ENCODE assay signal across 22 mouse cellular contexts in genomic region chr1:36280938-36281337, GRCm38 (mm10). TPM values are rescaled to one million over a fixed set of nuclear protein-coding genes. Genes with fewer than 3 reads are reported as not detected.
DNase-seq lines count a peak whose midpoint lies in the region; ATAC-seq and TF ChIP-seq lines count a peak whose summit lies in the region.
"Had no signal": no experiment of that assay in that cellular context is flagged by ENCODE, and none has a peak within 500 bp of the region (broad histone marks: within the 10 kb centered on the region; RNA-seq: fewer than 3 reads in every experiment).

No protein-coding gene starts in this region.

- no peaks in the 10 kb centered on the region for H3K4me1 ChIP-seq in intestine, postnatal 0 days (replicated peaks; ENCODE audit: control insufficient read depth, insufficient read depth, low read length)
- no peaks in the 10 kb centered on the region for H3K4me1 ChIP-seq in stomach, postnatal 0 days (replicated peaks; ENCODE audit: control insufficient read depth, insufficient read depth)
- H3K4me1 ChIP-seq: embryonic facial prominence, embryonic 10.5 days; embryonic facial prominence, embryonic 12.5 days; forebrain, embryonic 10.5 days; forebrain, embryonic 12.5 days had no signal

- peak; percentile 50 for DNase-seq in Muller cell, postnatal 12 days (ENCODE audit: inconsistent ontology term)
- DNase-seq in Patski (ENCODE audit: low read depth, low spot score): peak; percentile 47
- peak; percentile 28 for DNase-seq in fibroblast of lung, adult 2 months (ENCODE audit: low read depth)
- DNase-seq in stomach, postnatal 0 days (ENCODE audit: low spot score): no peak
- DNase-seq in embryo, embryonic 10 days (ENCODE audit: low spot score): no peak
- DNase-seq: adrenal gland, adult 8-10 months; adrenal gland, postnatal 14 days; adrenal gland, postnatal 36 days; B cell, adult 2 months; cerebellum, adult 11-12 months; cerebellum, adult 2 months; cerebellum, adult 9-10 months; cerebellum, postnatal 10 days; cerebellum, postnatal 25 days had no signal

- POLR2A ChIA-PET in Patski (lab: Charles Lee): no interaction called here

- no peaks in the 10 kb centered on the region for H3K36me3 ChIP-seq in intestine, postnatal 0 days (ENCODE audit: control insufficient read depth, insufficient read depth)
- no peaks in the 10 kb centered on the region for H3K36me3 ChIP-seq in stomach, postnatal 0 days (ENCODE audit: control insufficient read depth, insufficient read depth, low read length)
- H3K36me3 ChIP-seq: embryonic facial prominence, embryonic 10.5 days; embryonic facial prominence, embryonic 12.5 days; forebrain, embryonic 10.5 days; forebrain, embryonic 12.5 days; G1E had no signal

- H3K27ac ChIP-seq in intestine, postnatal 0 days (ENCODE audit: low read depth, low read length): no peak overlapping the region
- no peak overlapping the region for H3K27ac ChIP-seq in stomach, postnatal 0 days (replicated peaks)
- H3K27ac ChIP-seq: embryonic facial prominence, embryonic 10.5 days; embryonic facial prominence, embryonic 12.5 days; forebrain, embryonic 10.5 days; forebrain, embryonic 12.5 days had no signal

- ATAC-seq in Patski: peak; percentile 77
- no peak for ATAC-seq in intestine, postnatal 0 days
- no peak for ATAC-seq in stomach, postnatal 0 days (ENCODE audit: low FRiP score, low TSS enrichment)
- ATAC-seq: forebrain, embryonic 14.5 days; forebrain, embryonic 16.5 days had no signal

- no peaks in the 10 kb centered on the region for H3K27me3 ChIP-seq in Patski
- no peaks in the 10 kb centered on the region for H3K27me3 ChIP-seq in intestine, postnatal 0 days (replicated peaks; ENCODE audit: control insufficient read depth, insufficient read depth, low read length)
- no peaks in the 10 kb centered on the region for H3K27me3 ChIP-seq in stomach, postnatal 0 days (ENCODE audit: control insufficient read depth, insufficient read depth, low read length)
- H3K27me3 ChIP-seq: embryonic facial prominence, embryonic 12.5 days; forebrain, embryonic 12.5 days had no signal

- H3K4me2 ChIP-seq in intestine, postnatal 0 days (replicated peaks; ENCODE audit: low read depth): no peak overlapping the region
- H3K4me2 ChIP-seq in stomach, postnatal 0 days (replicated peaks; ENCODE audit: low read depth): no peak overlapping the region
- H3K4me2 ChIP-seq: embryonic facial prominence, embryonic 12.5 days; forebrain, embryonic 12.5 days had no signal

- CTCF ChIA-PET in Patski (lab: Charles Lee): interaction anchor here (1.9 kb wide), 1 partner anchor 31 kb away, joined by 5 read pairs; no protein-coding TSS in a partner anchor

- H3K9ac ChIP-seq in intestine, postnatal 0 days (ENCODE audit: low read depth, low read length): no peak overlapping the region
- H3K9ac ChIP-seq in stomach, postnatal 0 days (ENCODE audit: low read length): no peak overlapping the region
- H3K9ac ChIP-seq: embryonic facial prominence, embryonic 12.5 days; forebrain, embryonic 12.5 days had no signal

- no peak for TF ChIP-seq EP300 in stomach, postnatal 0 days (optimal IDR thresholded peaks at IDR 0.05)

- no peaks in the 10 kb centered on the region for H3K9me3 ChIP-seq in intestine, postnatal 0 days (ENCODE audit: control insufficient read depth)
- no peaks in the 10 kb centered on the region for H3K9me3 ChIP-seq in stomach, postnatal 0 days (ENCODE audit: control insufficient read depth, low read length)
- H3K9me3 ChIP-seq: embryonic facial prominence, embryonic 10.5 days; embryonic facial prominence, embryonic 12.5 days; forebrain, embryonic 10.5 days; forebrain, embryonic 12.5 days had no signal

- in situ Hi-C loops in Patski (cut with MboI; ENCODE audit: low pct_unique_long_range_greater_than_20kb): no loop called here

- H3K4me3 ChIP-seq in intestine, postnatal 0 days (ENCODE audit: low read depth, low read length): no peak overlapping the region
- H3K4me3 ChIP-seq in stomach, postnatal 0 days (ENCODE audit: low read depth, low read length): no peak overlapping the region
- H3K4me3 ChIP-seq: embryonic facial prominence, embryonic 10.5 days; embryonic facial prominence, embryonic 12.5 days; forebrain, embryonic 10.5 days; forebrain, embryonic 12.5 days had no signal

- 83% methylated on average over 3 of the region's 3 CpGs for WGBS in intestine, postnatal 0 days
- 94% methylated on average over 3 of the region's 3 CpGs for WGBS in stomach, postnatal 0 days

- no peak for TF ChIP-seq CTCF in Patski (IDR thresholded peaks at IDR 0.05)
- no peak for TF ChIP-seq CTCF in intestine, postnatal 0 days (IDR thresholded peaks at IDR 0.05; ENCODE audit: low read depth)
- no peak for TF ChIP-seq CTCF in stomach, postnatal 0 days (IDR thresholded peaks at IDR 0.05; ENCODE audit: low read depth)

RNA-seq across cellular contexts. Expression of gene Neurl3, which starts 6.5 kb away (rescaled TPM):
- 2.7 TPM for polyA plus RNA-seq in Patski (2021)
- polyA plus RNA-seq in intestine, postnatal 0 days (2015; fragmentation: Nextera tagmentation; extraction: Ambion mirVana): 15.6 and 15.8 TPM in 2 replicates
- 24.4 TPM in 2 replicates for polyA plus RNA-seq in stomach, postnatal 0 days (2015; fragmentation: Nextera tagmentation; extraction: Ambion mirVana)

RNA-seq across cellular contexts. Expression of gene Arid5a, which starts 26.6 kb away (rescaled TPM):
- polyA plus RNA-seq in Patski (2021): 9.2 TPM
- 3.6 and 3.7 TPM in 2 replicates for polyA plus RNA-seq in intestine, postnatal 0 days (2015; fragmentation: Nextera tagmentation; extraction: Ambion mirVana)
- polyA plus RNA-seq in stomach, postnatal 0 days (2015; fragmentation: Nextera tagmentation; extraction: Ambion mirVana): 4.0 and 4.1 TPM in 2 replicates

RNA-seq across cellular contexts. Expression of gene Uggt1, which starts 36.4 kb away (rescaled TPM):
- polyA plus RNA-seq in Patski (2021): 77.3 TPM
- 21.8 and 22.8 TPM in 2 replicates for polyA plus RNA-seq in intestine, postnatal 0 days (2015; fragmentation: Nextera tagmentation; extraction: Ambion mirVana)
- 28.9 and 31.7 TPM in 2 replicates for polyA plus RNA-seq in stomach, postnatal 0 days (2015; fragmentation: Nextera tagmentation; extraction: Ambion mirVana)

Comparison
In these comparisons a context has a peak if more than half of its experiments do, and no peak if none do; other contexts are left out.
1. DNase-seq: peak in Muller cell, postnatal 12 days (single experiment), Patski (single experiment) and fibroblast of lung, adult 2 months (single experiment); none in stomach, postnatal 0 days (single experiment) and embryo, embryonic 10 days (single experiment).